Mouse (Mus musculus) limb, embryonic 14.5 days (tissue): Measurements from ENCODE around the gene Lingo2. TPM values are rescaled to one million over a fixed set of nuclear protein-coding genes. Genes with fewer than 3 reads are reported as not detected.

ENCODE experiments used
- ATAC-seq: fragments of 200-750 bp; cut with Nextera tagmentation; 2 replicates; pipeline ENCODE4 v1.8.0; 2017; ENCODE audit warnings: low read depth, moderate number of reproducible peaks, moderate TSS enrichment; ENCODE audit not compliant: low FRiP score
- DNase-seq: peaks from one replicate; pipeline ENCODE4 v3.0.0-alpha.2; 2015; ENCODE audit warnings: low spot score
- H3K27ac ChIP-seq: fragments of 300-500 bp; sonication (generic); replicated peaks from 2 replicates; pipeline ENCODE4 v1.5.1; 2014; ENCODE audit warnings: low read depth, mild to moderate bottlenecking, low read length, moderate library complexity, mixed read lengths
- H3K27me3 ChIP-seq: fragments of 300-500 bp; sonication (generic); 2 replicates; pipeline ENCODE4 v1.6.1; 2014; ENCODE audit warnings: low read length, mixed read lengths; ENCODE audit not compliant: control insufficient read depth, insufficient read depth
- H3K36me3 ChIP-seq: fragments of 300-500 bp; sonication (generic); 2 replicates; pipeline ENCODE4 v1.6.1; 2014; ENCODE audit warnings: mild to moderate bottlenecking, low read length, moderate library complexity, mixed read lengths; ENCODE audit not compliant: control insufficient read depth, insufficient read depth
- H3K4me1 ChIP-seq: fragments of 300-500 bp; sonication (generic); 2 replicates; pipeline ENCODE4 v1.6.1; 2014; ENCODE audit warnings: antibody characterized with exemption, low read length, mixed read lengths; ENCODE audit not compliant: control insufficient read depth, insufficient read depth
- H3K4me2 ChIP-seq: fragments of 300-500 bp; sonication (generic); replicated peaks from 2 replicates; pipeline ENCODE4 v1.6.1; 2014; ENCODE audit warnings: low read depth, mild to moderate bottlenecking, low read length, moderate library complexity; ENCODE audit not compliant: severe bottlenecking
- H3K4me3 ChIP-seq: fragments of 300-500 bp; sonication (generic); replicated peaks from 2 replicates; pipeline ENCODE4 v1.5.1; 2014; ENCODE audit warnings: low read length
- H3K9ac ChIP-seq: fragments of 300-500 bp; sonication (generic); 2 replicates; pipeline ENCODE4 v1.6.1; 2014; ENCODE audit warnings: mild to moderate bottlenecking, low read depth, low read length, moderate library complexity; ENCODE audit not compliant: severe bottlenecking
- H3K9me3 ChIP-seq: fragments of 300-500 bp; sonication (generic); 2 replicates; pipeline ENCODE4 v1.6.1; 2016; ENCODE audit warnings: low read length; ENCODE audit not compliant: control insufficient read depth
- POLR2A ChIP-seq: fragments of 200-500 bp; IDR thresholded peaks from 2 replicates; pipeline ENCODE4 v1.8.0; 2012; ENCODE audit warnings: inconsistent platforms, mild to moderate bottlenecking, moderate library complexity, borderline replicate concordance; ENCODE audit not compliant: insufficient read depth, insufficient read length; ENCODE audit errors: extremely low read depth
- WGBS: fragments of 180-500 bp; shearing (Covaris S2); extraction: QIAGEN DNeasy Blood & Tissue Kit; methylation state at CpG from one replicate; pipeline ENCODE4 v1.1.7; 2014; 5-methylcytosine and 5-hydroxymethylcytosine counted together
- polyA plus RNA-seq, 2 experiments: library from polyadenylated mRNA; depleted of rRNA in 1 of 2; stranded (reverse) in 1 of 2; unstranded in 1 of 2; fragments of >200 nt; fragmentation: Nextera tagmentation in 1 of 2; extraction: Ambion mirVana in 1 of 2; gene quantifications; 2 replicates each; pipeline versions ENCODE4 v1.2.1 to v1.2.3; 2012 to 2014

Gene Lingo2
- polyA plus RNA-seq, 2 experiments: 0.89 to 4.3 TPM

DNA sequence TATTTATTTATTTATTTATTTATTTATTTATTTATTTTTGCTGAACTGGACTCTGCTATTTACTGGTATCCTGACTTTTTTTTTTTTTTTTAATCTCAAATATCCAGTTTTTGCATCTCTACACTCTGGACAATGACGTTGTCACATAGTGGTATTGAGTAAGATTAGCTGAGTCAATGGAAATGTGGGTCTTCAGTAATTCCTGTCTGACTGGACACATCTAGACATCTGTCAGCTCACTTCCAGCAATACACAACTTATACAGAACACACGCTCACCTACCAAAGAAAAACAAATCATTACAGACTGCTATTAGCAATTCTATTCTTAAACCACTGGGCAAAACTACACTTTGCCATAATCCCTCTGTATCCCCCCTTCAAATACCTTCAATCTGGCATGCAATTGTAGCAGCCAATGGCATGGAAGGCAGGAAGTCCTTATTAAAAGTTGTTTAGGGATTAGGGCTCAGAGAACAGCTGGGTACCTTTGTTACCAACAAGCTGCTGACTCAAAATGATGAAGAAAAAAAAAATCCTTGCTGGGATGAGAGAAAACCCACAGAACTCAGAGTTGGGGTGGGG is 1144.6 kb downstream of the Lingo2 start:
- no peak for TF ChIP-seq POLR2A
- no peak for ATAC-seq
- Histone ChIP-seq H3K4me2 (no peak overlapping the region), H3K4me3 (no peak overlapping the region), H3K4me1 (no peaks in the 10 kb centered on the region), H3K27me3 (no peaks in the 10 kb centered on the region), H3K9ac (no peak overlapping the region), H3K36me3 (no peaks in the 10 kb centered on the region), H3K27ac (no peak overlapping the region), H3K9me3 (no peaks in the 10 kb centered on the region)
- WGBS: 82% methylated on average over 2 of the region's 2 CpGs
- no peak for DNase-seq

DNA sequence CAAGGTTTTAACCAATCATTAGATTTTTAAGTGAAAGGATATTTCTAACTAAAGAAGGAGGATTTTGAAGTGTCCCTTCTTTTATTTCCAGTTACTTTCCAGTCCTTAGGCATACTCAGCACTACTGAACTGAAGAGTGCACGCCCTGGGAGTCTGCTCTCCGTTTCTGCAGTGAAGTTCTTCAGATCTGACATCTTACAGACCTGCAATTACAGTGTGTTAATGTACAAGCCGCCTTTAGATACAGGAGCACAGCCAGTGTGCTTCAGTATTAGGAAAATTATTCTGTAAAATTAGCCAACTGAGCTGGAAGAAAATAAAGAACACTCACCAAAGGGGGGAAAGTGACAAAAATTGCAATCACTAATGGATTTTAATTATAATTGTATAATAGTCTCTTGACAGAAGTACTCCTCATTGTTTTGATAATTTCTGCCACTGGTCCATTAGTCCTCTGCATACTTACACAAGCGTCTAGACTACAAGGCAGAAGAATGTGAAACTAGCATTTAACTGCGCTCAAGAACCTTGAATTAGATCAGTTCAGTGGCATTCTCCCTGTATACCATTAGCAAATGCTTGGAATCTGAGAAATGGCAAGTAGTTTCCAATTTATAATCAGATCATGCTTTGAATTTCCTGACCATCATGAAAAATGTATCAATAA is 1167.2 kb downstream of the Lingo2 start:
- TF ChIP-seq POLR2A: no peak
- H3K9me3 ChIP-seq: no peaks in the 10 kb centered on the region
- no peak overlapping the region for H3K4me3 ChIP-seq

GRCm38 (mm10) chr4:35770810-35771209 is 1180.7 kb downstream of the Lingo2 start:
- ATAC-seq (no peak), DNase-seq (no peak)
- 76% methylated on average over 7 of the region's 7 CpGs for WGBS
- Histone ChIP-seq H3K4me3 (no peak overlapping the region), H3K4me2 (no peak overlapping the region), H3K9me3 (no peaks in the 10 kb centered on the region), H3K27ac (no peak overlapping the region), H3K9ac (no peak overlapping the region), H3K36me3 (no peaks in the 10 kb centered on the region), H3K4me1 (no peaks in the 10 kb centered on the region), H3K27me3 (no peaks in the 10 kb centered on the region)
- no peak for TF ChIP-seq POLR2A

More for the DNA sequence above, 1167.2 kb downstream of the Lingo2 start:
- H3K27ac ChIP-seq: no peak overlapping the region
- H3K27me3 ChIP-seq: no peaks in the 10 kb centered on the region
- no peaks in the 10 kb centered on the region for H3K36me3 ChIP-seq
- no peak overlapping the region for H3K4me2 ChIP-seq
- 71% methylated on average over 5 of the region's 5 CpGs for WGBS
- no peak for DNase-seq
- ATAC-seq: no peak
- no peaks in the 10 kb centered on the region for H3K4me1 ChIP-seq
- no peak overlapping the region for H3K9ac ChIP-seq

DNA sequence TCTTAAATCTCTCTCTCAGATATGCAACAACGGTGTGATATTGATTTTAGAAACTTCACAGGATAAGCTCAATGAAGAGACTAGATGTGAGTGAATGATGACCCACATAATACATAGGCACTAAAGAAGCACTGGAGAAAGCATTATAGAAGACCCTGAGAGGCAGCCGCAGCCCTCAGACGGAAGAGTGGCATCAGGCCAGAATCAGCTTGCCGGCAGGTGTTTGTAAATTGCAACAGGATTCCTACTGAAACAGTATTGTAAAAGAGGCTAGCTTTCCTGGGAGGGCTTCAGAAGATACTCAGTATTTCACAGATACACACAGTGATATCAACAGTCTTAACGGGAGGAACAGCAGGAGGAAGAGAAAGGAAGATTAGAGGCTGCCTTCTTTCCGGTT is 1184.6 kb downstream of the Lingo2 start:
- H3K27me3 ChIP-seq: no peaks in the 10 kb centered on the region
- no peak overlapping the region for H3K27ac ChIP-seq
- no peak overlapping the region for H3K4me2 ChIP-seq
- no peaks in the 10 kb centered on the region for H3K9me3 ChIP-seq
- H3K36me3 ChIP-seq: no peaks in the 10 kb centered on the region
- DNase-seq (no peak), ATAC-seq (no peak)
- no peak overlapping the region for H3K9ac ChIP-seq
- H3K4me1 ChIP-seq: no peaks in the 10 kb centered on the region
- no peak overlapping the region for H3K4me3 ChIP-seq
- no peak for TF ChIP-seq POLR2A
- 77% methylated on average over 6 of the region's 6 CpGs for WGBS

DNA sequence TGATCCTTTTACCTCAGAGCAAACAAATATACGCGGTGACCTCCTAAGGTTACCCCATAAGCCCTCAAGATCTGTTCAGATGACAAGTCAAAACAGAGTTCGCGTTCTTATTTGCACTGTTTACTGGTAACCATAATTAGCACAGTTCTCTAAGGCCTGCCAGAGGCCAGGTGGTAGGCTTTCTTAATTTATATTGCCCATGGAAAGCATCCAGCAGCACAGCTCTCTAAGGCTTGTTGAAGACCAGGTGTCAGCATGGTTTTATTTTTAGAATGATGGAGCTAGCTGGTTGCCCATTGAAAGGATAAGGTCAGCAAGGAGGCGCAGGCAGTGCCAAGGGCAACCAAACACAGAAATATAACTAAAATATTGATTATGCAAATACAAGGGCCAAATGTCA is 1190.4 kb downstream of the Lingo2 start:
- no peak overlapping the region for H3K9ac ChIP-seq
- no peak overlapping the region for H3K4me3 ChIP-seq
- no peaks in the 10 kb centered on the region for H3K27me3 ChIP-seq
- H3K4me2 ChIP-seq: no peak overlapping the region
- no peak for TF ChIP-seq POLR2A
- ATAC-seq (no peak), DNase-seq (no peak)
- WGBS: 62% methylated on average over 5 of the region's 5 CpGs
- H3K9me3 ChIP-seq: no peaks in the 10 kb centered on the region
- no peaks in the 10 kb centered on the region for H3K36me3 ChIP-seq
- no peak overlapping the region for H3K27ac ChIP-seq
- no peaks in the 10 kb centered on the region for H3K4me1 ChIP-seq
